Mouse (Mus musculus): Measurements from ENCODE around the gene Acbd4.

DNA sequence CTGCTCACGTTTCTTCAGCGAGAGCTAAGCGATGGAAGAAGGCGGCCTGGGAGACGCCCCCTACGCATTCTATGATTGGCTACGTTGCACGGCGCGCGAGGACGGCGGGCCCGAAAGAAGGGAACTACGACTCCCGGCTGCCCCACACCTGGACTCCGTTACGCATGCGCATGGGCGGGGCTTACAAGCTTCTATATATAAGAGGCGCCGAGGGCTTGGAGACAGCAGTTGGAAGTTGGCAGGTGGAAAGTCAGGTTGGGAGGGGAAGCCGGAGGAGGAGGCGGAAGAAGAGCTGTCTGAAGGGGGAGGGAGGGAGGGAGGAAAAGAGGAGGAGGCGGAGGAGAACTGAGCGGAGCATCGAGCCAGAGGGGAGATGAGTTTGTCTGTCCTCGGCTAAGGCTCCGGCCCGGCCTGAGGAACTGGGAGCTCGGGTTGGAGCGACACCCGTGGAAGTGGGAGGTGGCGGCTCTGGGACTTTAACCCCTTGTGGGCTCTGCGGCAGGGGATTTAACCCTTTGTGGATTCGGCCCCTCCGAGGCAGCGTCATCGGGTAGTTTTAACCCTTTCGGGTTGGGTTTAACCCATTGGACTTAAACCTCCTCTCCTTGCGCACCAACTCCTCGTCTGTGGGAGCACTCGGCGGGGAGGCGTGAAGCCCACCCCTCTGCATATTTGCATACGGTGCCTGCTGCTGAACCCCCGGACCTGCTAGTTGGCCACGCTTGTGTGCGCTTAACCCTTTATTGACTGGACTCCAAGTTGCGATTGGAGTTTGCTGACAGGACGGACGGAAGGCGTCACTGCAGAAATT, 14.7 kb downstream of the Acbd4 start, which contains the start of gene Hexim1:
- TF ChIP-seq CHD2 (IDR thresholded peaks at IDR 0.05; ENCODE audit: low read depth, low read length) = no peak
- no peak for TF ChIP-seq ZC3H11A (IDR thresholded peaks at IDR 0.05; ENCODE audit: borderline replicate concordance, low read depth, low read length)
- peak; percentile 95 for TF ChIP-seq HCFC1 (IDR thresholded peaks at IDR 0.05; ENCODE audit: borderline replicate concordance, insufficient read depth, low read length)
- no peak for TF ChIP-seq MAFK (IDR thresholded peaks at IDR 0.05; ENCODE audit: insufficient read depth, low read depth, low read length)
- no peak for TF ChIP-seq ZNF384 (IDR thresholded peaks at IDR 0.05; ENCODE audit: low read depth, low read length)
